Mouse (Mus musculus) MN1 (cell line): Measurements from ENCODE around the gene Plekhg1.
A peak's percentile ranks its signal among the peaks of the same experiment; 100 is the strongest.

Experiments
- DNase-seq: peaks from one replicate; pipeline ENCODE4 v3.0.0-alpha.2; 2016; ENCODE audit warnings: low spot score

The Plekhg1 gene

DNA sequence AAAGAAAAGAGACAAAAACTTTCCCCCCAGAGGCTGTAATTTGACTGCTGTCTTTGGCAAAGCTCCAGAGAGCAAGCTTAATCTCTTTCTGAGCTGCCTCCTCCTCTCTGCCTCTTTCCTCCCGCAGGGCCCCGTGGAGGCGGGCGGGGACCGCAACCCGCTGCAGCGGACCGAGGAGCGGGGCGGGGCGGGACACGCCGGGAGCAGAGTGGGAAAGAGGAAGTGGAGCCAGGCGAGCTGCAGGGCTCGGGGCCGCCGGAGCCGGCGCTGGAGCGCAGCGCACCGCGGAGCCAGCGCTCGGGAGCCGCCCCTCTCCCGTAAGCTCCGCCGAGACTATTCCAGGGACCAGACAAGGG, at the start of gene Plekhg1:
TSS of gene Plekhg1 (plus strand) at position 217 of the 356 bp plus-strand sequence.
- peak; percentile 75 for DNase-seq

- DNase-seq = no peak
Measured at GRCm38 (mm10) chr10:3692791-3693190, 47.4 kb upstream of the Plekhg1 start.

DNA sequence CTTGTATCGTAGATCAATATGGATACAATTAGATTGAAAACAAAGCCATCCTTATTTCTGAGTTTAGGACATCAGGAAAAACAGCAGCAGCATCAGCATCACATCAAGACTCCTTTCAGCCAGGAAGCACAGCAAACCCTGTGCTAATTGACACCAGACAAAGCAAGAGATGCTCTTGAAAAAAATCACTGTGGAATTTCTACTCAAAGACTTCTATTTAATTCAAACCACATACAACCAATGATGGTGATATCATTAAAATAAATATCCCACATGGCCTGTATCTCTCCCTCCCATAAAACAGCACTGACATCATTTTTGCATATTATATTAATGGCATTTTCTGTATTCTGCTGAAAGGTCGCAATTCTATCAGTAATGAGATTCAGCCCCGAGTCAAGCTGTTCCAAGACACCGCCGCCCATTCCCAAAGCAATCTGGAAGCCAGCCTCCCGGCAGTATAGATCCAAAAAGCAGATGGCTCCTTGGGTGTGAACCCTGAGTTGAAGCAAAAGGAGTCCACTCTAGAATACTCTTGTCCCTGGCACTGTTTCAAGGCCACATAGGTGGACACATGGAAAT, 46.4 kb upstream of the Plekhg1 start:
- no peak for DNase-seq

DNA sequence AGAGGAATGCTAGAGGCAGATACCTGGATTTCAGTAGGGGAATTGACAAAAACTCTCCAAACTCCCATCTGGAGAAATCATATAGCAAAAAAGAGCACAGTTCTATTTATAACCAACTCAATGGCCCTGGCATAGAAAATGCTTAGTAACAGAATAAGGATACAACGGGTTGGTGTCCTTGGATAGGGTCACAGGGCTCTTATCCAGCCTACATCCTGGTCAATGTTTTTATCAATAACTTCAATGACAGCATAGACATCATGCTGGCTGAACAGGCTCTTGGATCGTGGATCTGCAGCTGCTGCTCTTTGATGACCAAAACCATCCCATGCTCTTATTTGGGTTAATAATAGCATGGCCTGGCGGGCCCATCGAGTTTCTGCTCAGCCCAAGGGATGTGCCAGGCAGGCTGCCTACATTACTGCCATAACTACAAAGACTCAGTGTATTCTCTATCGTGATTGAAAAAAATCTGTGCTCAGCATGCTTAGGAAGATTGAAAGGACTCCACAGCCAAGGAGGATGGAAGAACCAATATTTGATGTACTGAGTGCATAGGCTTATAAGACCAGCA, 44.7 kb upstream of the Plekhg1 start:
- DNase-seq = no peak

GRCm38 (mm10) chr10:3696727-3697348, 43.3 kb upstream of the Plekhg1 start:
- no peak for DNase-seq

GRCm38 (mm10) chr10:3697500-3697899, 42.7 kb upstream of the Plekhg1 start:
- no peak for DNase-seq

DNA sequence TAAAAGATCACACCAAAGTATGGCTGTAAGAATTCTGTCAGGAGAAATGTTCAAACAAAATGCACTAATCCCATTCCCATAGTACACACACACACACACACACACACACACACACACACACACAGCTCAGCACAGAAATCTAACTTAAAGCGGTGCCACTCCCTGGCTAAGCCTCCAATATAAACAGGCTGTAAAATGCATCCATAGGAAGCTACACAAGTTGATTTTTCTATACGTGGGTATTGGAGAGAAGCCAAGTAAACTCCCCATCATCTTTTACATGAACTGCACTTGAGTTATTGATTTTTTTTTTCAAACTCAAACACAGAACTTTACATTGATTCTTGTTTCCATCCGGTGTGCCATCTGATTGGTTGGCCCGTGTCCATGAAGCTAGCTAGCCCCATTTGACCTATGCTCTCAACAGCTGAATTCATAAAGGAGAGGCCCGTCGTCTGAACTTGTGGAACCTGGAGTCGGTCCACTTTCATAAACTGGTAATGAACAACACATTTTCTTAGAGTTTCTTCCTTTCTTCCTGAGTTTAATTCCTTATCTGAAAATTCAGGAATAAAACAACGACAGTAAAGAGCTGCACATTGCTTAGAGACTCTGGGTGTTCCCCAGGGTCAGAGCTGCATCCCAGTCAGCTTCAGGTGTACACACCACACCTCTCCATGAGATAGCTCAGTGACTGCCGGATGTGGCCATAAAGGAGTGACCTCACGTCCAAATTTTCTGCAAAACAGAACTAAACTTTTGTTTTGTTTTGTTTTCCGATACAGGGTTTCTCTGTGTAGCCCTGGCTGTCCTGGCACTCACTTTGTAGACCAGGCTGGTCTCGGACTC, 39.7 kb upstream of the Plekhg1 start:
- no peak for DNase-seq

DNA sequence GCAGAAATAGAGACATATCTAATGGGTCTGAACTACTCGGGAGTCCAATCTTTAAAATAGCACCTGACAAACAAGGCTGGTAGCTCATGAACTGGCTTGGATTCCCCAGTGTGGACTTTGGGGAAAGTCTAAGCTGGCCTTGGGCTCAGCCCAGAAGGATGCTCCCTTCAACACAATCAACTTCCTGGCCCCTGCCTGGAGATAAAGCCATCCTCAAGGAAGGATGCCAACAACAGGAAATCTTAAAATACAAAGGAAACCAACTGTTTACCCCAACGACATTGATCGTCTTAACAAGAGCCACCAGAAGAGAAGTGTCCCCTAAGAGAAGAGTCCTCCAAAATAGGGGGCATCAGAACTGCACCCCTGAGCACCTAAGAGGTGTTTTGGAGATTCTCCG, 38.3 kb upstream of the Plekhg1 start:
- DNase-seq = no peak

GRCm38 (mm10) chr10:3702585-3702984, 37.6 kb upstream of the Plekhg1 start:
- no peak for DNase-seq

DNA sequence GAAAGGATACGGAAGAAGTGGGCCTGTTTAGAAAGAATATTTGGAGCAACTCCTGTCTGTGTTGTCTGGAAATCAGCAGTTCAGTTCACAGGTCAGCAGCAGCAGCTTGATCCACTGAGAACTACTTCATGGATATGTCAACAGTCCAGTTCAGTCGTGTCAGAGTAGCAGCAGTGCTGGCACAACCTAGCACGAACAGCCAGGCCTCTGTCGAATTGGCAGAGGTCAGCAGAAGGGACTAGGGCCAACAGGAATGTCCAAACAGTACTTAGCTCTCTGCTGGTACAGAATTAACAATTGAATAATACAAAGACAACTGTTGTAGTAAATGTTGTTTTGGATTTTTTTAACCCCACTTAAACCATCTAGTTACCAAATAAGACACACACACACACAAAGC, 33.9 kb upstream of the Plekhg1 start:
- no peak for DNase-seq

GRCm38 (mm10) chr10:3710081-3710480, 30.1 kb upstream of the Plekhg1 start:
- no peak for DNase-seq

- no peak for DNase-seq
Measured at GRCm38 (mm10) chr10:3715302-3715943, 24.7 kb upstream of the Plekhg1 start.

DNA sequence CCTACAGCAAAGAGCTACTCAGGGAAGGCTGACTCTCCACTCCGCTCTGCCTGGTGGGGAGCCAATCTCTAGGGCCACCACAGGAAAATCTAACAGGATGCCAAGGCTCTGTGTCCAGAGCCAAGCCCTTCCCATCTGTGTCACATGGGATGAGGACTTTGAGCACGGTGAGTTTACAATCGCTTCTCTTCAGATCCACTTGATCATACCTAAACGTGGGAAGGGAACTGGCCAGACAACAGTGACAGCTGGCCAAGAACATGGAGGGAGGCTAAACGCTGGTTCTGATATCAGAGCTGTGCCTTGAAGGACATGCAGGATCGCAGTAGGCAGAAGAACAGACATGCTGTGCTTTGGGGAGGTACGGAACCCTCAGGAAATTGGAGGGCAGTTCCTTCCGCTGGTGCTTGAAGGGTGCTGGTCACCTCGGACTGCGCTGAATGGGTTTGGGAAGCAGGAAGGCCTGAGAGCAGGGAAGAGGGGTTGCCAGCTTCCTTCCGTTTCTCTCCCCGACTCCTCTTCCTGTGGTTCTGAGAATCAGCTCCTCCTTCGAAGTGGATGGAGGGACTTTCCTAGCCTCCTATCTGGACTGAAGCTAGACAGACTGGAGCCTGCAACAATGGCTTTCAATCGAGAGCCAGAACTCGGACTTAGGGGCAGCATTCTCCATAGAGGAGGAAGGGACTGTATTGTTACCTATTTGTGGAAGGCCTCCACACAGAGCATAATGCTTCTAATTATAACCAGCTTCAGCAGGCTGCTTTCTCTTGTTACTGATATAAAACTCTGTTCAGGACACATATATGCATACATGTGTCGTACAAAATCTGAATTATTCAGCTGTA, 21.9 kb upstream of the Plekhg1 start:
- peak; percentile 29 for DNase-seq

GRCm38 (mm10) chr10:3720296-3720695, 19.9 kb upstream of the Plekhg1 start:
- no peak for DNase-seq

- no peak for DNase-seq
Measured at GRCm38 (mm10) chr10:3722339-3722738, 17.8 kb upstream of the Plekhg1 start.

DNA sequence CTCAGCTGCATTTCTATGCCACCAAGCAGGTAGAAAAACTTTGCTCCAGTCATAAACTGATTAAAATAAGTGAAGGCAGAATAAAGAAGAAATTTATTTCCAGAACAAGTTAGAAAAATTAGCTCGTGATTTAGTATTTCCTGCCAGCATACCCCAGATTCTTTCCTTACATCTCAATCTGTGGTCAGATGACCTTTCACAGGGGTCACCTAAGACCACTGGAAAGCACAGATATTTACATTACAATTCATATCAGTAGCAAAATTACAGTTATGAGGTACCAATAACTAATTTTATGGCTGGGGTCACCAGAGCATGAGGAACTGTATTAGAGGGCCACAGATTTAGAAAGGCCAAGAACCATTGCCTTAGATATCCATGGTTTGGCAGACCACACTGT, 15.5 kb upstream of the Plekhg1 start:
- DNase-seq = no peak

DNA sequence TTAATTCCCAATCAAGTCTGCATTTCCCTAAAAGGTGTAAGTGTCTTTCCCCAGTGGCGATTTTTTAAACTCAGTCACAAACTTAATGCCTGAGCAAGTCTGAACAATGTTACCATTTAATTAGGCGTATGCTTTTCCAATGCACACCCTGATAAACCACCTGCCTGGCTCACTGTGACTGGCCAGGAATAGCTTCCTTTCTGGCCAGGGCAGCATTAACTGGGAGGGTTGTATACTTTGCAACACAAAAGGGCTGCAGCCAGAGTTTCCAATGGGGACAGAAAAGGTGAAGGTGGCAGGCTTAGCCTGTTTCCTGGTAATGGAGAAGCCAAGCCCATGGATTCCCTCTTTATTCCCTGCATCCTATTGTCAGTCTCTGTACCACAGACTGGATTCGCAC, 10.5 kb upstream of the Plekhg1 start:
- DNase-seq = no peak

- no peak for DNase-seq
Measured at GRCm38 (mm10) chr10:3730314-3730713, 9.8 kb upstream of the Plekhg1 start.

GRCm38 (mm10) chr10:3737034-3737433, 3.1 kb upstream of the Plekhg1 start:
- no peak for DNase-seq

- peak; percentile 66 for DNase-seq
Measured at GRCm38 (mm10) chr10:3740504-3741388, 582 bp downstream of the Plekhg1 start.
